Mouse (Mus musculus): ENCODE measurements around the gene Actr1a.

Gene Actr1a

GRCm38 (mm10) chr19:46395109-46396009 lies at the start of gene Actr1a:
Gene Actr1a, minus strand, starts transcription at chr19:46395748.
- DNase-seq = peak; percentile 97

- DNase-seq = peak; percentile 73 to 85
These were observed 48.7 kb upstream of the Actr1a start for GRCm38 (mm10) chr19:46444209-46444608.

- DNase-seq = no peak
These were observed 48.0 kb upstream of the Actr1a start for GRCm38 (mm10) chr19:46443509-46443908.

GRCm38 (mm10) chr19:46435492-46435891 lies 39.9 kb upstream of the Actr1a start:
- no peak for DNase-seq

GRCm38 (mm10) chr19:46434591-46434990 lies 39.0 kb upstream of the Actr1a start:
- no peak for DNase-seq

GRCm38 (mm10) chr19:46434148-46434547 lies 38.6 kb upstream of the Actr1a start:
- no peak for DNase-seq

GRCm38 (mm10) chr19:46433712-46434111 lies 38.2 kb upstream of the Actr1a start:
- no peak for DNase-seq

- DNase-seq = no peak
These were observed 33.7 kb upstream of the Actr1a start for GRCm38 (mm10) chr19:46429250-46429649.

GRCm38 (mm10) chr19:46426488-46426887 lies 30.9 kb upstream of the Actr1a start:
- no peak for DNase-seq

GRCm38 (mm10) chr19:46425266-46425665 lies 29.7 kb upstream of the Actr1a start:
- DNase-seq = no peak

GRCm38 (mm10) chr19:46422384-46423338 lies 27.1 kb upstream of the Actr1a start:
- DNase-seq = no peak

- DNase-seq = no peak
These were observed 24.9 kb upstream of the Actr1a start for GRCm38 (mm10) chr19:46420410-46420809.

GRCm38 (mm10) chr19:46418051-46418450 lies 22.5 kb upstream of the Actr1a start:
- DNase-seq = no peak

GRCm38 (mm10) chr19:46416276-46416675 lies 20.7 kb upstream of the Actr1a start:
- DNase-seq = no peak

GRCm38 (mm10) chr19:46414486-46414885 lies 18.9 kb upstream of the Actr1a start:
- DNase-seq = no peak

- peak in 1 of 2 experiments; percentile 24 for DNase-seq
These were observed 18.4 kb upstream of the Actr1a start for GRCm38 (mm10) chr19:46413969-46414368.

GRCm38 (mm10) chr19:46412056-46412805 lies 16.7 kb upstream of the Actr1a start:
- DNase-seq = peak in 1 of 2 experiments; percentile 13

GRCm38 (mm10) chr19:46409506-46409905 lies 14.0 kb upstream of the Actr1a start:
- DNase-seq = no peak

- DNase-seq = no peak
These were observed 11.2 kb upstream of the Actr1a start for GRCm38 (mm10) chr19:46406592-46407386.

GRCm38 (mm10) chr19:46404030-46404429 lies 8.5 kb upstream of the Actr1a start:
- no peak for DNase-seq

- DNase-seq = no peak
These were observed 5.0 kb upstream of the Actr1a start for GRCm38 (mm10) chr19:46400558-46400957.

GRCm38 (mm10) chr19:46399886-46400285 lies 4.3 kb upstream of the Actr1a start:
- peak; percentile 56 to 70 for DNase-seq
